Mouse (Mus musculus): ENCODE measurements around the gene Lrrn4cl. TPM values are rescaled to one million over a fixed set of nuclear protein-coding genes. Genes with fewer than 3 reads are reported as not detected.

The Lrrn4cl gene
- polyA plus RNA-seq, 1 experiment from 2014 or later: 2.3 TPM

GRCm38 (mm10) chr19:8898576-8898975 is 48.0 kb downstream of the Lrrn4cl start:
- peak overlapping the region; percentile 87 for H3K4me2 ChIP-seq (replicated peaks; ENCODE audit: low read depth)
- H3K27ac ChIP-seq (replicated peaks): peak overlapping the region; percentile 83
- peak overlapping the region; percentile 83 for H3K9ac ChIP-seq (ENCODE audit: low read length)
- 0 out of 2 replicates have a peak, but pooled peaks cover 3% of the 10 kb centered on the region for H3K4me1 ChIP-seq (replicated peaks; ENCODE audit: control insufficient read depth, insufficient read depth)
- H3K36me3 ChIP-seq (ENCODE audit: control insufficient read depth, insufficient read depth, low read length): peaks cover 11% of the 10 kb centered on the region; the same call in 1 of the 2 replicates
- H3K27me3 ChIP-seq (ENCODE audit: control insufficient read depth, insufficient read depth, low read length): no peaks in the 10 kb centered on the region
- ATAC-seq (ENCODE audit: low FRiP score, low TSS enrichment): no peak
- H3K4me3 ChIP-seq (ENCODE audit: low read depth, low read length): peak overlapping the region; percentile 82
- no peaks in the 10 kb centered on the region for H3K9me3 ChIP-seq (ENCODE audit: control insufficient read depth, low read length)
- 3% methylated on average over 13 of the region's 13 CpGs for WGBS
- no peak for DNase-seq (ENCODE audit: low spot score)
- TF ChIP-seq CTCF (IDR thresholded peaks at IDR 0.05; ENCODE audit: low read depth): no peak
- no peak for TF ChIP-seq EP300 (optimal IDR thresholded peaks at IDR 0.05)

DNA sequence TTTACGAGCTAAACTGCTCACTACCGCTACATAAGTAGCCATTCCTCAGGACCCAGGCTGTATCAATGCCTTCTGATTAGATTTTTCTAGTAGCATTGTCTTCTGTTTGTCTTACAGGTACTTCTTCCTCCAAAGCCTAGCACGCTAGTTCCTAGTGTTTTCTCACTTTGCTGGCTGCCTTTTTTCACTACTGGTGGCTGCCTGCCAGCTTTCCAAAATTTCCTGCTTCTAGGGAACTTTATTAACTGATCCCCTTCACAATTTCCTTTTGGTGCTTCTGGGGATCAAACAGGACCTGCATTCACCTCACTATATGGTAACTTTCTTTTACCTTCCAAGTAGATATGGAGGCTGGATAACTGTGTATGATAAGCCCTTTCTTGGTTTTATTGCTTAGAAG is 48.5 kb downstream of the Lrrn4cl start:
- Histone ChIP-seq H3K4me2 (replicated peaks; ENCODE audit: low read depth) (peak overlapping the region; percentile 87), H3K36me3 (ENCODE audit: control insufficient read depth, insufficient read depth, low read length) (peaks cover 11% of the 10 kb centered on the region; the same call in 1 of the 2 replicates), H3K27ac (replicated peaks) (no peak overlapping the region), H3K27me3 (ENCODE audit: control insufficient read depth, insufficient read depth, low read length) (no peaks in the 10 kb centered on the region), H3K9me3 (ENCODE audit: control insufficient read depth, low read length) (no peaks in the 10 kb centered on the region), H3K9ac (ENCODE audit: low read length) (peak overlapping the region; percentile 83), H3K4me3 (ENCODE audit: low read depth, low read length) (peak overlapping the region; percentile 82), H3K4me1 (replicated peaks; ENCODE audit: control insufficient read depth, insufficient read depth) (0 out of 2 replicates have a peak, but pooled peaks cover 3% of the 10 kb centered on the region)
- ATAC-seq (ENCODE audit: low FRiP score, low TSS enrichment) (no peak), DNase-seq (ENCODE audit: low spot score) (no peak)
- WGBS: 26% methylated on average over 3 of the region's 3 CpGs
- TF ChIP-seq EP300 (optimal IDR thresholded peaks at IDR 0.05) (no peak), CTCF (IDR thresholded peaks at IDR 0.05; ENCODE audit: low read depth) (no peak)

GRCm38 (mm10) chr19:8903412-8903811 is 52.8 kb downstream of the Lrrn4cl start:
- TF ChIP-seq EP300 (optimal IDR thresholded peaks at IDR 0.05): no peak
- TF ChIP-seq CTCF (IDR thresholded peaks at IDR 0.05; ENCODE audit: low read depth): no peak
- ATAC-seq (ENCODE audit: low FRiP score, low TSS enrichment): no peak
- WGBS: 91% methylated on average over 5 of the region's 5 CpGs
- Histone ChIP-seq H3K9me3 (ENCODE audit: control insufficient read depth, low read length) (no peaks in the 10 kb centered on the region), H3K36me3 (ENCODE audit: control insufficient read depth, insufficient read depth, low read length) (peaks cover 20% of the 10 kb centered on the region), H3K4me3 (ENCODE audit: low read depth, low read length) (no peak overlapping the region), H3K4me2 (replicated peaks; ENCODE audit: low read depth) (no peak overlapping the region), H3K27ac (replicated peaks) (no peak overlapping the region), H3K9ac (ENCODE audit: low read length) (no peak overlapping the region), H3K27me3 (ENCODE audit: control insufficient read depth, insufficient read depth, low read length) (no peaks in the 10 kb centered on the region), H3K4me1 (replicated peaks; ENCODE audit: control insufficient read depth, insufficient read depth) (no peaks in the 10 kb centered on the region)
- DNase-seq (ENCODE audit: low spot score): no peak

Small RNA genes within 50 kb of the gene (microRNA-seq; reads per million reads assigned to microRNA genes)
- not detected for gene Mir5136

Other genes with a start within 250 kb of the Lrrn4cl start
- gene Slc22a6, start 232.7 kb upstream of the Lrrn4cl start, polyA plus RNA-seq (2015; fragmentation: Nextera tagmentation; extraction: Ambion mirVana): not detected in 2 replicates
- 1.4 and 1.8 TPM in 2 replicates for gene Chrm1, start 187.0 kb upstream of the Lrrn4cl start, polyA plus RNA-seq (2015; fragmentation: Nextera tagmentation; extraction: Ambion mirVana)
- 82.5 and 87.0 TPM in 2 replicates for gene Slc3a2, start 127.4 kb upstream of the Lrrn4cl start, polyA plus RNA-seq (2015; fragmentation: Nextera tagmentation; extraction: Ambion mirVana)
- 55.6 and 55.7 TPM in 2 replicates for gene Wdr74, start 114.9 kb upstream of the Lrrn4cl start, polyA plus RNA-seq (2015; fragmentation: Nextera tagmentation; extraction: Ambion mirVana)
- 0.59 and 0.62 TPM in 2 replicates for gene 1700092M07Rik, start 110.0 kb upstream of the Lrrn4cl start, polyA plus RNA-seq (2015; fragmentation: Nextera tagmentation; extraction: Ambion mirVana)
- gene Stx5a, start 109.4 kb upstream of the Lrrn4cl start, polyA plus RNA-seq (2015; fragmentation: Nextera tagmentation; extraction: Ambion mirVana): 81.9 and 82.2 TPM in 2 replicates
- 57.5 and 61.6 TPM in 2 replicates for gene Nxf1, start 93.7 kb upstream of the Lrrn4cl start, polyA plus RNA-seq (2015; fragmentation: Nextera tagmentation; extraction: Ambion mirVana)
- gene Tmem223, start 79.8 kb upstream of the Lrrn4cl start, polyA plus RNA-seq (2015; fragmentation: Nextera tagmentation; extraction: Ambion mirVana): 114 and 117 TPM in 2 replicates
- gene Tmem179b, start 76.3 kb upstream of the Lrrn4cl start, polyA plus RNA-seq (2015; fragmentation: Nextera tagmentation; extraction: Ambion mirVana): 95.2 and 98.4 TPM in 2 replicates
- 9.7 and 10.5 TPM in 2 replicates for gene Taf6l, start 64.4 kb upstream of the Lrrn4cl start, polyA plus RNA-seq (2015; fragmentation: Nextera tagmentation; extraction: Ambion mirVana)
- 103 and 108 TPM in 2 replicates for gene Polr2g, start 52.2 kb upstream of the Lrrn4cl start, polyA plus RNA-seq (2015; fragmentation: Nextera tagmentation; extraction: Ambion mirVana)
- gene Zbtb3, start 48.2 kb upstream of the Lrrn4cl start, polyA plus RNA-seq (2015; fragmentation: Nextera tagmentation; extraction: Ambion mirVana): 2.3 TPM in 2 replicates
- 20.8 and 23.1 TPM in 2 replicates for gene Ttc9c, start 31.4 kb upstream of the Lrrn4cl start, polyA plus RNA-seq (2015; fragmentation: Nextera tagmentation; extraction: Ambion mirVana)
- gene Hnrnpul2, start 30.8 kb upstream of the Lrrn4cl start, polyA plus RNA-seq (2015; fragmentation: Nextera tagmentation; extraction: Ambion mirVana): 3.6 and 3.9 TPM in 2 replicates
- gene AC129217.1, start 21.0 kb upstream of the Lrrn4cl start, polyA plus RNA-seq (2015; fragmentation: Nextera tagmentation; extraction: Ambion mirVana): not detected in 2 replicates
- gene Bscl2, start 13.3 kb upstream of the Lrrn4cl start, polyA plus RNA-seq (2015; fragmentation: Nextera tagmentation; extraction: Ambion mirVana): 75.9 and 79.4 TPM in 2 replicates
- gene Gng3, start 11.6 kb upstream of the Lrrn4cl start, polyA plus RNA-seq (2015; fragmentation: Nextera tagmentation; extraction: Ambion mirVana): 7.7 and 8.6 TPM in 2 replicates
- 195 TPM in 2 replicates for gene Ubxn1, start 20.7 kb downstream of the Lrrn4cl start, polyA plus RNA-seq (2015; fragmentation: Nextera tagmentation; extraction: Ambion mirVana)
- gene Uqcc3, start 30.2 kb downstream of the Lrrn4cl start, polyA plus RNA-seq (2015; fragmentation: Nextera tagmentation; extraction: Ambion mirVana): 81.2 and 85.2 TPM in 2 replicates
- gene Lbhd1, start 33.0 kb downstream of the Lrrn4cl start, polyA plus RNA-seq (2015; fragmentation: Nextera tagmentation; extraction: Ambion mirVana): 47.2 and 47.8 TPM in 2 replicates
- not detected in 2 replicates for gene Gm49403, start 33.2 kb downstream of the Lrrn4cl start, polyA plus RNA-seq (2015; fragmentation: Nextera tagmentation; extraction: Ambion mirVana)
- gene 1810009A15Rik, start 38.1 kb downstream of the Lrrn4cl start, polyA plus RNA-seq (2015; fragmentation: Nextera tagmentation; extraction: Ambion mirVana): 48.2 and 49.9 TPM in 2 replicates
- not detected in 2 replicates for gene Gm49416, start 38.2 kb downstream of the Lrrn4cl start, polyA plus RNA-seq (2015; fragmentation: Nextera tagmentation; extraction: Ambion mirVana)
- gene Ints5, start 42.2 kb downstream of the Lrrn4cl start, polyA plus RNA-seq (2015; fragmentation: Nextera tagmentation; extraction: Ambion mirVana): 19.1 and 19.5 TPM in 2 replicates
- gene Ganab, start 47.3 kb downstream of the Lrrn4cl start, polyA plus RNA-seq (2015; fragmentation: Nextera tagmentation; extraction: Ambion mirVana): 32.3 and 33.3 TPM in 2 replicates
- gene B3gat3, start 69.6 kb downstream of the Lrrn4cl start, polyA plus RNA-seq (2015; fragmentation: Nextera tagmentation; extraction: Ambion mirVana): 24.7 and 26.1 TPM in 2 replicates
- gene Rom1, start 78.6 kb downstream of the Lrrn4cl start, polyA plus RNA-seq (2015; fragmentation: Nextera tagmentation; extraction: Ambion mirVana): 3.0 and 3.6 TPM in 2 replicates
- 24.6 and 26.6 TPM in 2 replicates for gene Eml3, start 78.8 kb downstream of the Lrrn4cl start, polyA plus RNA-seq (2015; fragmentation: Nextera tagmentation; extraction: Ambion mirVana)
- 68.0 and 69.3 TPM in 2 replicates for gene Mta2, start 91.1 kb downstream of the Lrrn4cl start, polyA plus RNA-seq (2015; fragmentation: Nextera tagmentation; extraction: Ambion mirVana)
- 14.9 and 15.8 TPM in 2 replicates for gene Tut1, start 103.1 kb downstream of the Lrrn4cl start, polyA plus RNA-seq (2015; fragmentation: Nextera tagmentation; extraction: Ambion mirVana)
- 240 and 247 TPM in 2 replicates for gene Eef1g, start 116.3 kb downstream of the Lrrn4cl start, polyA plus RNA-seq (2015; fragmentation: Nextera tagmentation; extraction: Ambion mirVana)
- 86.6 and 103 TPM in 2 replicates for gene Ahnak, start 138.5 kb downstream of the Lrrn4cl start, polyA plus RNA-seq (2015; fragmentation: Nextera tagmentation; extraction: Ambion mirVana)
- gene Scgb1a1, start 237.2 kb downstream of the Lrrn4cl start, polyA plus RNA-seq (2015; fragmentation: Nextera tagmentation; extraction: Ambion mirVana): 10.8 and 12.6 TPM in 2 replicates